Mouse (Mus musculus): ENCODE measurements around the gene Npc2.

Npc2 gene

GRCm38 (mm10) chr12:84772726-84773441 lies at the start of gene Npc2, which contains the start of gene Isca2:
Npc2 (minus strand) TSS chr12:84773152.
Isca2 (plus strand) TSS chr12:84773251.
- peak; percentile 98 for DNase-seq (ENCODE audit: low read depth, low spot score)

DNA sequence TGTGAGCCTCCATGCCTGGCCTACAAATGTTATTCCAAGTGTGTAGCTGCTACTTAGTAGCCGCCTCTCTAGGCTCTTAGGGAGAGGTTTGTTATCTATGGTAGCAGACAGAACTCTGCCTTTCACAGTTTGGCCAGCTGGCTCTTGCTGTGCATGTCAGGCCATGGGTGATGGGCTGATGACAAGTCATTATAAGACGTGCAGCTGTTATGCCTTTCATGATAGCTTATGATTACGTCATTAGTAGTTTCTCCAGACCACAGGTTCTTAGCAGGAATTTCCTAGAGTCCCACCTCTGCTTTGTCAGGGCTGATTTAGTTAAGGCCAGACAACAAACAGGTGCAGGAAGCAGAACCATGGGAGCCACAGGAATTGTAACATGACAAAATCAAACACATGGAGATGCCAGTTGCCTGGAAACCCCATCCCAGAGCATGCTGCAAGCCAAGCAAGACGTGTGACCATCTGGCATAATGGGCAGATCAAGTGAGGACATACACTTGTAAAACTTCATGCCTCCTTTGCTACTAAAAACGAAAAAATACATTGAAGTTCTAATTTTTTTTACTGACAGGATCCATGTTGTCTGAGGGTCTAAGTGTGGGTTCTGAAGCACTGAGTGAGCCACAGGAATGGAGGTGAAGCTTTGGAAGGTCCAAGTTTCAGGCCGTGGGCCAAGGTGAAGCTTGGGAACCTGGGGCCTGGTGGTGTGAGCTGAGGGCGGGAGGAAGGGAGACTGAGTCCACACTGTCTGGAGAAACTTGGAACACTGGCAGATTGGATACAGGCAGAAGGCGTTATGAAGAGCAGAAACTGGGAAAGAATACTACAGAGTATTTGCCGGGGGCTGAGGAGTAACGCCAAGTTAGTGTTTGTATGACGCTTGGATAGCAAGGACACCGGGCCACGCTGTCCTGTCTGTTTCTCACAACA lies 46.5 kb upstream of the Npc2 start:
- peak; percentile 54 for DNase-seq (ENCODE audit: low read depth, low spot score)

DNA sequence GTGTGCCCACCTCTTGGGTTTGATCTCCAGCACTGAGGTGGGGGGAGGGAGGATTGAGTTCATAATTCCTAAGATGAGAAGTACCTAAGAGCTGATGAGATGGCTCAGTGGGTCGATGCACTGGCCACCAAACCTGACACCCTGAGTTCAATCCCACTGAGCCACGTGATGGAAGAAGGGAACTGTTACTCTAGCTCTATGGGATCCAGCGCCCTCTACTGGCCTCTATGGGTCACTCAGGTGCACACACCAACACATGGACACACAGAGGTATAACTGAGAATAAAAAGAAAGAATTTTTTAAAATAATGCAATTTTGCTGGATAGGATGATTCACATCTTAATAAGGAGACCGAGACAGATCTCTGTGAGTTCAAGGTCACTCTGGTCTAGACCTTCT lies 45.5 kb upstream of the Npc2 start:
- no peak for DNase-seq (ENCODE audit: low read depth, low spot score)

DNA sequence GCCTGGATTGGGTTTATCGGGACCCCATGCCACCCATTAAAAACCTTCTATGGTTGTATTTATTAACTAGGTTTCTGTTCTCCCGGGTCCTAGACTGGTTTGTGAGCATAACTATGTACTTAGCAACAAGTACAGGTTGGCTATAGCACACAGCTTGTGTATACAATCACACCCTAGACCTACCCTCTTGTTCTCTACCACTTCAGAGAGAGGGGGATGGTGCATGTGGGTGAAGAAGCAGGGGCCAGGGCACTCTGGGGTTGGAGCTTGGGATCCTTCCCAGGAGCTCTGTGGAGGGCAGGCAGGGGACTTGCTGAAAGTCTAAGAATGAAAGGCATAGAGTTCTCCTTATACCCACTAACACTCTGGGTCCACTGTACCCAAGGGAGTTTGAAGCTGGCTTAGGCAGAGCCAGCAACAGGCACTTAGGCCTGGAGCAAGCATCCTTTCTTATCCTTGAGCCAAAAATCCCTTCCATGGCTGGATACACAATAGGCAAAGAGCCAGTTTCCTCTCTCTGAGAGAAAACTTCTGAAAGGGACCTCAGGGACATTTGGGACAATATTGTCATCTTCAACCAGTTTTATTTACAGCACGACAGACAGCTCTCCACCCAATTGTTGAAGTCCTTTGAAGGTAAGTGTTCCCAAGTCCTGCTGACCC lies 41.8 kb upstream of the Npc2 start:
- DNase-seq (ENCODE audit: low read depth, low spot score), result no peak

DNA sequence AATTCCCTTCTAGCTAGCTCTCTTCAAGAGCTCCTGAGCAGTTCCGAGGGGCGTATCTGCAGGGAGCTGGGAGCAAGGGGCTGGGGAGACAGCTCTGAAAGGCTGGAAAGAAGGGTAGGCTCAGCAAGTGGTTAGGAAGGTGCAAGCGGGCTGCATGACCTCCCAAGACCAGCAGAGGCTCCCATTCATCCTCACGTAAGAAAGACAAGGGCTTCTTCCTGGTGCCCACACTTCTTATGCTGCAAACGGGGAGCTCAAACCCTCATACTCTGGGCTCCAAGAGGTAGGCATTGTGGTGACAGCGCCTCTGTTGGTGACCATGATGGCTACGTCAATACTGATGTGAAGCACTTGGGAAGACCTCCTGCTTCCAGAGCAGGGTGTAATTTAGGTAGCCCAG lies 40.8 kb upstream of the Npc2 start:
- no peak for DNase-seq (ENCODE audit: low read depth, low spot score)

DNA sequence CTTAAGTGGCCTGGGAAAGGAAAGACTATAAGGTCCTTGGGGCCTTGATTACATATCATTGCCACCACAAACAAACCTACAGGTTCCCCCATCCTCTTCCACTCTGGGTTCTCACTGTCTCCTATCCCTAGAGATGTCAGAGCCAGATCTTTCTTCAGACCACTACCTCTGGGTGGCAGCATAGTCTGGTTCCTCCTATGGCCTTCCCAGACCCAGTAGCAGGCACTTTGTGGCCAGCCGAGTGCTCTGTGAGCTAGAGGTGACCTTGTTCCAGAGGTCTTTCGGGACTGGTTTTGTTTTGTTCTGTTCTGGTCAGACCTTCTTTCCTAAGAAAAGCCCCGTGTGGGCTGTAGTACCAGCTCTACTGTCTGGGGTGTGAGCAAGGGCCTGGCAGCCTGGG lies 39.1 kb upstream of the Npc2 start:
- no peak for DNase-seq (ENCODE audit: low read depth, low spot score)

DNA sequence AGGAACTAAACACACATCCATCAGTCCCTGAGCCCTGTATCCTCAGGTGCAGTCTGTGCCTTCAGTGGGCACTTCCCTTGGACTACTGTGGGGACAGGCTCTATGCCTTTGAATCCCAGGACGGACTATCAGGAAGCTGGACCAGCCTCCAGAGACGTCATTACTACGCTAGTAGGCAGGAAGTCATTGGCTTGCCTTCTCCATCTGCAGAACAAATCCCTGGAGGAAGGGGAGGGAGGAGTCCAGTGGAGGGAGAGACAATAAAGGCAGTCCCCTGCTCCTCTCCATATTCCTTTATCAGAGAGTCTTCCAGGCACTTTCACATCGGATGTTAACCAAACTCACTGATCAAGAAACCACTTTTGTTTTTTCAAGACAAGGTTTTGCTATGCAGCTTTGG lies 38.6 kb upstream of the Npc2 start:
- DNase-seq (ENCODE audit: low read depth, low spot score), result no peak

DNA sequence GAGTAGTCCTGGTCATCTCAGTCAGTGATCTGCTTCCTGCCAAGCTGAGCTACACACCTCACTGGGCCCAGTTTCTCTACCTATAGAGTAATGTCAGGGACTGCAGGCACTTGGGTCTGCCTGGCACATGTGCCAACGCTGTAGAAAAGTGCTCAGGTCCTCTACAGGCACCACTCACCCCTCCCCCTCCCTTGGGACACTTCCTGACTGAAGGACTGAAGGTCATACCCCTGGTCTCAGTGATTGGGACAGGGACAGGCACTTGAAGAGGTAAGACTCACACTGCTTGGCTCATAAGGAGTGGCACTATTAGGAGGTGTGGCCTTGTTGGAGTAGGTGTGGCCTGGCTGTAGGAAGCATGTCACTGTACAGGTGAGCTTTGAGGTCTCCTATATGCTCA lies 37.9 kb upstream of the Npc2 start:
- no peak for DNase-seq (ENCODE audit: low read depth, low spot score)

DNA sequence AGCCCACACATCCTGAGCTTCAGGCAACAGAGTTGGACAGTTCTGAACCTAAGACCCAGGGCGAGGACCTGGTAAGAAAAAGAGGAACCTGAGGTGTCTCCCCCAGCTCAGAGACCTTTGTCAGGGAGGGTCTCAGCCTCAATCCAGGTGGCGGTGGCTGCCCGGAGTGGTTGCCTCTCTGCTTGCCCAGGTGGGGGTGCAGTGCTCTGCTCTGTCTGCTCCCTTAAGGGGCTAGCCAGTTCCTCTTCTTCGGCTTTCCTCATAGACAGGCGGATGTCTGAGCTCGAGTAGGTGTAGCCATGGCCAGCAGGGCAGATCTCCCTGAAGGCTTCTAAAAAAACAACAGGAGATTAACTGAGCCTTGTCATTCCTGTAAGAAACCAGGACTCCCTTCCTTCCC lies 36.1 kb upstream of the Npc2 start:
- DNase-seq (ENCODE audit: low read depth, low spot score), result no peak

DNA sequence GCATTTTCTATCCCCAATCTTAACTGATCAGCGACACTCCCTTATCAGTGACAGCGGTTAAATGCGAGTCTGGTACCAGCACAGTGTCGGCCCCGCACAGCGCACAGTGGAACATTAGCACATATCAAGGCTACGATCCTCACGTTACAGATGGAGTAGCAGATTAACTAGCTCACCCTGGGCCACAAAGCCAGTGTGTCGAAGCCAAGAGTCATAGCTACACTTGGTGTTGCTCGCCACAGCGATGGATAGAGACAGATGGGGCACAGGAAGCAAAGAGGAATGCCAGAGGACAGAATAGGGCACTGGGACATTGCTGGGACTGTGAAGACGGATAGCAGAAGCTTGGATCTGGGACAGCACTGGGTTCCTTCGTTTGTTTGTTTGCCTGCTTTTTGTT lies 34.4 kb upstream of the Npc2 start:
- no peak for DNase-seq (ENCODE audit: low read depth, low spot score)

DNA sequence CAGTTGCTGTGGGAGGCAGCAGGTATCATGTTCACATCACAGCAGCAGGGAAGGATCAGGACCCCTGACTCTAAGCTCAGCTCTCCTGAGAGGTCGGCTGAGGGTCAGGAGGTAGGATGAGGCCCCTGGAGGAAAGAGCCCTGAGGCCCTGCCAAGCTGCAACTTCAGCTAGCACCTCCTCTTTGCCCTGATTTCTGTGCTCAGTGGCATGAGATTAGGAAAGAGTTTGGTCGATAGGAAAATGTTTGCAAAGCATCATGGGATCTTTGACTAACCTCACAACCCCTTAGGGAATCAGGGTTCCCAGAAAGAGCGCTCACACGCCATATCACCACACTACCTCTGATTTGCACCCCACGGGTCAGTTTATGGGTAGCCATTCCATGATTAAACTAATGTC lies 33.8 kb upstream of the Npc2 start:
- no peak for DNase-seq (ENCODE audit: low read depth, low spot score)

- no peak for DNase-seq (ENCODE audit: low read depth, low spot score)
These were observed 33.1 kb upstream of the Npc2 start for GRCm38 (mm10) chr12:84806010-84806409.

DNA sequence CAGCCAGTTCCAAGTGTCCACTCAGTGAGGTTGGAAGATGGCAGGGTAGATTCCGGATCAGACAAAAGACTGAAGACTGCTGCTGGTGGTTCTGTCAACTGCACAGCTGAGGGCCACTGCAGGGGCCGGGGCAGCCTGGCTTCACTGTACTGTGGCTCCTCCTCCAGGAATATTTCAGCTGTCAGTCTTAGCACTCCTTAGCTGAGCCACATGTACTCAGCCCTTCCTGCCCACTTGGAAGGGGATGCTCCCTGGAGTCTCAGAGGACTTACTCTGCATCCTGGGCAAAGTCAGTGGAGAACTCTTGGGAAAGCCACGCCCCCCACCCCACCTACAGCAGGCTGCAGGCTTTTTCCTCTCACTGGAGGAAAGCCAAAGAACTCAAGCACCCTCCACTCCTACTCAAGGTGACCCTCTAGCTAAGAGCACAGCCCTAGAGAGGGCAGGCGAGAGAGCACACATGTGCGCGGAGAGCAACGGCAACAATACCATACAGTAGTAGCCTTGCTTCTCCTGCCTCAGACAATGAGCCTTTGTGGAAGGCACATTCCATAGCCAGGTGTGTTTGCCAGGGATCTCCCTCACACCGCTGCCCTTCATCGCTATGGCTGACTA lies 32.4 kb upstream of the Npc2 start:
- DNase-seq (ENCODE audit: low read depth, low spot score), result no peak

DNA sequence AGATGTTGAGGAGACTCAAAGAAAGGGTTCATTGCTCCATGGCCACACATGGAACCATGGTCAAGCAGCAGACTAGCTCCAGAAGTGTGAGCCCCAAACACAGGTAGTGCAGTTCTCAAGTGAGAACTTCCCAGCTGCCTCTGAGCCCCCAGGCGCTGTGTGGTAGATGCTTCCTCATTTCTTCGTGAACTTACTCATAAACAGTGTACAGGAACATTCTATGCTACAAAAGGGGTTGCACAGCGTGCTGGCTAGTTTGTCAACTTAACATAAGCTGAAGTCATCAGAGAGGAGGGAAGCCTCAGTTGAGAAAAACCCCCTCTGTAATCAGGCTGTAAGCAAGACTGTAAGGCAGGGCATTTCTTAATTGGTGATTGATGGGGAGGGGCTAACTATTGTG lies 29.7 kb upstream of the Npc2 start:
- no peak for DNase-seq (ENCODE audit: low read depth, low spot score)

DNA sequence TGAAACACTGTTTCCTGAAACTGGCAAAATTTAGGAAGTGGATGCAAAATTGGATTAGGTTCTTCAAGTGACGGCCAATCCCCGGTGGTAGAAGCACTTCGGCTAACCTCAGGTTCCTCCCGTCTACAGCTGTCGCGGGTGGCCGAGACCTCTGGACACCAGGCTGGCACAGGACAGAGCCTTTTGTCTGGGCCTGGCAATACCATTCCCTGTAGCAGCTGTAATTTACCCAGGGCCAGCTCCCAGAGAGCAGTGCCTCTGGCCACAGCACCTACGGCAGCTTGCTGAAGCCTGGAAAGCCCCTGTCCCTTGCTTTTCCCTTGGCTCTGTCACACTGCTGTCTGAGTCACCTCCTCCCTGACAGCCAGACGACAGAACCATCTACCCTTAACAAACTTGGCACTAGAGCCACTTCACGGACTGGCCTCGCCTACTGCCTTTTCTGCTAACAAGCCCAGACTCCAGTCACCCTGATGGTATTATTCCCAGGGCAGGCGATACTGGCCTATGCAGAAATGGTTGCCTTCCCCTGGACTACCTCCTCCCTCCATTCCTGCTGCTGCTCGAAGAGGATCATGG lies 28.7 kb upstream of the Npc2 start:
- no peak for DNase-seq (ENCODE audit: low read depth, low spot score)

DNA sequence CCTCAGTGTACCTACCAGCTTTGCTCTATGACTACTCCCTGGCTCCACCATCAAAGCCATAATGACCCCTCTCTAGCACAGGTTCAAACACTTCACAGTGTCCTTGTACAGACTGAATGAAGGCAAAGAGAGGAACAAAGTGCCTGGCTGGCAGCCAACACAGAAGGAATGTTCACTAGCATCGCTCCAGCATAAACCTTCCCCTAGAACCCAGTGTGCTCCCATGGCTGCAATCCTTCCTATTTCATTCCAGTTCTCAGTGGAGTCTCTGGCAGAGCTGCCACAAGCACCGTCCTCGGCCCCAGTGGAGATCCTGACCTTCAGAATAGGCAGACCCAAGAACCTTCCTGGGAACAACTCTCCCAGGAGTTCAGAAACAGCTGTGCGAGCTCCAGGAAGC lies 27.5 kb upstream of the Npc2 start:
- DNase-seq (ENCODE audit: low read depth, low spot score), result no peak

DNA sequence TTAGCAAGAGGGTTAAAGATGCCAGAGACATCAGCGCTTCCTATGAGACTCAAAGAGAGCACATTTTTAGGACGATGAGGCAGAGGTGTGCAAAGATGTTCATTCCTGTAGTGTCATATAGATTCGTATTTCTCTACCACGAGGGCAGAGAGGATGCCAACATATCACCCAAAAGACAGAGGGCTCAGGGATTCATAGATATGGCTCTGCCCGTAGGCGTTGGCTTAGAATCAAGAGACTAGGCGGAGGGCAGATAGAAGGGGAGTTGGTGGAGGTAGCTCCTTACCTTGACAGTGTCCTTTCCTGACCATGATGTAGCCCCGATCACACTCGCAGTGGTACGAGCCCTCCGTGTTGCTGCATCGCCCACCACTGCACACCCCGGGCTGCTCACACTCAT lies 26.1 kb upstream of the Npc2 start:
- no peak for DNase-seq (ENCODE audit: low read depth, low spot score)

DNA sequence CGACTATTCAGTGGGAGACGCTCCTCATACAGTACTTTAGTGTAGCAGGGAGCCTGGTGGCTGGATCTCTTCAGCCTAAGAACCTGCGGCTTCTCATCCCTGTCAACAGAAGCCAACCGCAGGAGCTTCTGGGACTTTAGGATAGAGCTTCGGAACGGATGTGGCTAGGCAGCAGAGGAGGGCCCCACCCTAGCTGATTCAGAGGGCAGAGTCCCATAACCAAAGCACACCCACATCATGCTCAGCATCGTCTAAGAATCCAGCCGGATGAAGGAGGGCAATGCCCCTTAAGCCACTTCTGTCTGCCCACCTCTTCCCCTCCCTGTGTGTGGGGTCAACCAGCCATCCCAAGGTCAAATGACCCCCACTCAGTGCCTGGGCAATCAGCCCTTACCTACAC lies 21.7 kb upstream of the Npc2 start:
- DNase-seq (ENCODE audit: low read depth, low spot score), result no peak

DNA sequence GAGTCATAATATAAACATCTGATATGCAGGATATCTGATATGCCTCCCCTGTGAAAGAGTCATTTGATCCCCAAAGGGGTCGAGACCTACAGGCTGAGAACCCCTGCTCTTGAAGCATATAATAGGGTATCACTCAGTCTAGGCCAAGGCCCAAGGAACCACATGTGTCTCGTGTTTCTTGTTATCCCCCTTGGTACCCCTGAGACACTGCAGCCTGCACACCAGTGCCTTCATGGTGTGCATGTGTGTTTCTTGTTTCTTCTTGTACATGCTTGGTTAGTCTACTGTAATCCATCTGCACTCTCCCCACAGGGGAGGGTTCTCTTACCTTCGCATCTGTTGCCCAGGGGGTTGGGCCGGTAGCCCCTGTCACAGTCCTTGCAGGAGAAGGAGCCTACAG lies 19.7 kb upstream of the Npc2 start:
- DNase-seq (ENCODE audit: low read depth, low spot score), result no peak

GRCm38 (mm10) chr12:84790853-84791252 lies 17.9 kb upstream of the Npc2 start:
- DNase-seq (ENCODE audit: low read depth, low spot score), result no peak

GRCm38 (mm10) chr12:84786091-84786490 lies 13.1 kb upstream of the Npc2 start:
- DNase-seq (ENCODE audit: low read depth, low spot score), result no peak
